Mouse (Mus musculus) ovary, postnatal 36 days (tissue): ENCODE measurements around the gene Desi1.
"Not testable (repeated sequence)": the region's sequence is repeated elsewhere in the genome, so short reads cannot be mapped to it uniquely, and the experiment has no call there.

Experiments
- DNase-seq: peaks from one replicate; pipeline ENCODE4 v3.0.0; 2022; ENCODE audit warnings: low spot score, mixed read lengths

The Desi1 gene

DNA sequence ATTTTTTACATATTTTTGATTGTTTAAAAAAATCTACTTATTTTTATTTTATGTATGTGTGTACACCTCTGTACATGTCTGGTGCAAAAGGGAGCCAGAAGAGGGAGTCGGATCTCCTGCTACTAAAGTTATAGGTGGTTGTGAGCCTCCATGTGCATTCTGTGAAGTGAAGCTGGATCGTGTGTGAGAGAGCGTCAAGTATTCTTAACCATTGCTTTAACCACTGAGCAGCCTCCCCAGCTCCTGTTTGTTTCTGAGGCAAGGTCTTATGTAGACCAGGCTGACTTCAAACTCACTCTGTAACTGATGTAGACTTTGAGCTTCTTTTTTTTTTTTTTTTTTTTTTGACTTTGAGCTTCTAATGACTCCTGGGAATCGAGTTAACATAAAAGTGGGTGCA is 16.2 kb downstream of the Desi1 start:
- no peak for DNase-seq

DNA sequence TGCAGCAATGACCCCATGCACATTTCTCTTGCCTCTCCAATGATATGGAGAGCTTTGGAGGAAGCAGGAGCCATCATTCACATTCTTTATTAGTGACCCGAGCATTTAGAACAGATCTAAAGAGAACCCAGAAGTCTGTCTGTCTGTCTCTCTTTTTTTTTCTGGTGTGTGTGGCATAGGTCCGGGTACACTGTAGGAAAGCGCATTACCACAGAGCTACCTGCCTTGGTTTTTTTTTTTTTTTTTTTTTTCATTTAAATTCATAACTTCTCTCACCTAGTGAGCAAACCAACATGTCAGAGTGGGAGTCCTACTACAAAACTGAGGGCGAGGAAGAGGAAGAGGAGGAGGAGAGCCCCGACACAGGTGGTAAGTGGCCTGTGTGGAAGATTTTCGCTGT is 16.8 kb downstream of the Desi1 start:
- no peak for DNase-seq

DNA sequence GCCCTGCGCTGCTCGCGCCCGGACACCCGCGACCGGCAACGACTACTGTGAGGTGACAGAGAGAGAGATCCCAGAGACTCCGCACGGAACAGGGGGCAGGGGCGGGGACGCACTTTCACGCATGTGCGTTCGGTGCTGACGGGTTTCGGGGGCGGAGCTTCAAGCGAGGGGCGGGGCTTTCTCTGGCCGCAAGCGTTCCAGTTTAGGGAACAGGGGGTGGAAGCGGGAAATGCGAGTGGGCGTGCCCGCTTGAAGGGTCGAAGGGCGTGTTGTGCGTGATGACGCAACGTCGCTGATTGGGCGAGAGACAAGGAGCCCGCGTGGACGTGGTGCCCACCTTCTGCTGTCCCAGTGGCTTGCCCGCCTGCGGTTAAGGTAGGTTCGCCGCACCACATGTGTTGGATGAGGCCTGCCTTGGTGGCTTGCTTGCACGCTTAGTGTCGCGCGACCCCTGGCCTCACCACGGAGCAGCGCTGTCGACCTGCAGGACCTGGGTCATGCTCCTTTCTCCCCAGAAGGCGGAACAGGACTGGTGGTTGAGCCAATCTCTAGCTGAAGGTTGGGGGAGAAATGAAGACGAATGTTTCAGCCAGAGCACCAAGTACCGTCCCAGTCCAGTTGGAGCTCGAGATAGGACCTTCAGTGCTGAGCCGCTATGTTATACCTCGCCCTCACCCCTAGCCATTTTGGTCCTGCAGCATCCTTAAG is 17.4 kb downstream of the Desi1 start:
- peak; percentile 99 for DNase-seq

DNA sequence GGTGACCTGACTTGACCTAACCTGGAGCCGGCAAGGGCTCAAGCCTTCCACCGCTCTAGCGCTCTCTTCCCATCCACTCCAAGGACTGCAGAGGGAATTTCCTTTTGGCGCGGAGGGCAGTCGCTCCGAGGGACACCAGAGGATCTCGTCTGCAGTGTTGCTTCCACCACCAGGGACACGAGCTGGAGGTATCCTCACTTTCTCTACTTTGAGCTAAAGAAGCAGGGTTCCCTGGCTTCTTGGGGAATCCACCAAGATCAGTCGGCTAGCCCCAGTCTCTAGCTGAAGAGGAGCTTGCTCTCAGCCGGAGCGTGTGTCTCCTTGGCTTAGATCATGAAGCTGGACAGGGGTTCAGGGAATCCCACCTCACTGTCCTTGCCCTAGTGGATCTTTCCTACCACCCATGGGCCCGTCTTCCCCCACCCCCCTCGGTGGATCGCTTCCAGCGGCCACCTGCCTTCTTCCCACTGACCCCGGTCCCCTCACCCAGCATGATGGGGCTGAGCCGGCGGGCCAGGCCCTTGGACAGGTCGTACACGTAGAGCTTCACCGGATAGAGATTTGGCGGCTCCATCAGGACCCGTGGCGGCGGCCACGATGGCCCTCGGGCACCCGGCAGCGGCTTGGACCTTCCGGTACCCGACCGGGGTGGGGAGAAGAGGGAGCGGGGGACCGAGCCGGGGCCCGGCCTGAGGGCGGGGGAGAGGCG is 18.1 kb downstream of the Desi1 start:
- peak; percentile 38 for DNase-seq

DNA sequence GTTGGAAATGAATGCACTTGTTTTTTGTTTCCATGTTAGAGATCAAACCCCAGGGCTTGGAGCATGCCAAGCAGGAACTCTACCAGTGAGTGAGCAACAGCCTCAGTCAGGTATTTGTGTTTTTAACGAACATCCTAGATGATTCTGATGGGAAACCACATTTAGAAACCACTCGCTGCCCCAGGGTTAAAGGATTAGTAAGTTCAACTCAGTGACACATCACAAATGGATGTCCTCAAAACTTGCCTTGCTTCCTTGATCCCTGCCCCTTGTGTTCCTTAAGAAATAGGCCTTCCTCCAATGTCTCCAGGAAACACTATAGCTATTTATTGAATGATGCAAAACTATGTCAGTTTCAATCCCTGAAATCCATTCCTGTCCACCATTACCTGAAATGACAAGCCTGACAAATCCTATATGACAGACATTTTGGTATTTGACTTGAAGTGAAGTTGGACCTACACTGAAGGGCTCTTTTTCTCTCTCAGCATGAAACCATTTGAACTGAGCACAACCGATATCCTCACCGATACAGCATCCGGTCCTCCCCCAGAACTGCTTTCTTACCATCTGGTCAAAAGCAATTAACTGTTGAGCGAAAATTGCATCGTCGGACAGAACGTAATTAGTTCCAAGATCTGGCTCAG is 18.8 kb downstream of the Desi1 start:
- no peak for DNase-seq

DNA sequence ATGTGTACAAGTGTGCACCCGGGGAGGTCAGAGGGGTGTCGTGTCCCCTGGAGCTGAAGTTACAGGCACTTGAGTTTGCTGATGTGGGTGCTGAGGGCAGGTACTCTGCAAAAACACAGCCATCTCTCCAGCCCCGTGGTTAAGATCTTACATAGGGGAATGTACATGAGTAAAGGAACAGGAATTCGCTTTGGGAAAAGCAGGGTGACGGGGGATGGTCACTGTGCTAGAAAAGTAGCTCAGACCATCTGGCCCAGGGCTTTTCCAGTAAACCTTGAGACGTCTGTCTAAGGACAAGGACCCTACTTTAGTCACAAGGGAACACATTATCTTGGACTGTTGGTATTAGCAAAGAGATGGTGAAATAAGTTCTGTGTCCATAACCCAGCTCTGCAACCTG is 21.7 kb downstream of the Desi1 start:
- DNase-seq: no peak

DNA sequence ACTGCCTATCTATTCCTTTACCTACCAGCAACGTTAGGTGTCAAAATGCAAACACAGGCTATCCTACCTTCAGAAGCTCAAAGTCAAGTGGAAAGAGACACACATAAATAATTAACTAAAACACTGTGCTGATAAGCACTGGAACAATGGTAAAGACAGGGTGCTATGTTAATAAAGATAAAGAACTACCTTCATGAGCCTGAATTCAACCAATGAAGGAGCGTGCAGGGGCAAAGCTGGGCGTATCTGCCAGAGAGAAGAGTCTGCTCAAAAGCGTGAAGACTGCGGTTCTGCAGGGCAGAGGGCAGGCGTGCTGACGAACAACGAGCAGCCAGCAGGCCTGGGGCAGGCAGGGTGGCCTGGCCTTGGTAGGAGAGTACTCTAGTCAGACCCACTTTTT is 29.4 kb downstream of the Desi1 start:
- DNase-seq: no peak

DNA sequence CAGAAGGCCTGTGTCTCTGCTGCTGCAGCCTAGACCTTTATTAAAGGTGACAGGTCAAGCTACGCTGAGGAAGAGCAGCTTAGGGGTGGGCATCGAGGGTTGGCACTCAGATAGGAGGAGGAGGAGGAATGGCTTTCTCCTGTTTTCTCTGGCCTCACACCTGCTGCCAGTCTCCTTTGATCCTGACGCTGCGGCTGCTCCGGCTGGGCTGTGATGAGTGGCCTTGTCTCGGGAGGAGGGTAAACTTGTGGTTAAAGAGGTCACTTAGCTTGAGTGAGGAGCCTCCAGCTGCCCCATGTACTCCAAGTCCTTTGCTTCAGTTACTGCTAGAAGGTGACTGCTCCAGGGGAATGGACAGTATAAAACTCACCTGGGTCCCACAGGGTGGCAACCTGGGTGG is 39.7 kb downstream of the Desi1 start:
- DNase-seq: no peak

DNA sequence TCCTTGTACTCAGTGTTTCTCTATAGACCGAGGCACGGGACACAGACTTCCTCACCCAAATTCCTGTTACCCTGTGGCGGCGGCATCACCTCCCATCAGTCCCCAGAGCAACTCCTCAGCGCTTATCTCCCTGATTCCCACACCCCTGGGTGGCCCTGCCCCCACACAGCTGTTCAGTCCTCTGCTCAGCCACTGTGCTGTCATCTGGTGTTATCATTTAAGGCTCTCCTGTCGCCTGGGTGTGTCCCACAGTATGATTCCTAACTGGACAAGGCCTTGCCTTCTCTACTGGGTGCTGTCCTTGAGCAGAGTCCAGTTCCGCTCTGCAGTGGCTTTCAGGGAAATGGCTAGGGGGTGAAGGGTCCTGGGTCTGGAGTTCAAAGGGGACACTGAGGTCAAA is 43.1 kb downstream of the Desi1 start:
- no peak for DNase-seq

DNA sequence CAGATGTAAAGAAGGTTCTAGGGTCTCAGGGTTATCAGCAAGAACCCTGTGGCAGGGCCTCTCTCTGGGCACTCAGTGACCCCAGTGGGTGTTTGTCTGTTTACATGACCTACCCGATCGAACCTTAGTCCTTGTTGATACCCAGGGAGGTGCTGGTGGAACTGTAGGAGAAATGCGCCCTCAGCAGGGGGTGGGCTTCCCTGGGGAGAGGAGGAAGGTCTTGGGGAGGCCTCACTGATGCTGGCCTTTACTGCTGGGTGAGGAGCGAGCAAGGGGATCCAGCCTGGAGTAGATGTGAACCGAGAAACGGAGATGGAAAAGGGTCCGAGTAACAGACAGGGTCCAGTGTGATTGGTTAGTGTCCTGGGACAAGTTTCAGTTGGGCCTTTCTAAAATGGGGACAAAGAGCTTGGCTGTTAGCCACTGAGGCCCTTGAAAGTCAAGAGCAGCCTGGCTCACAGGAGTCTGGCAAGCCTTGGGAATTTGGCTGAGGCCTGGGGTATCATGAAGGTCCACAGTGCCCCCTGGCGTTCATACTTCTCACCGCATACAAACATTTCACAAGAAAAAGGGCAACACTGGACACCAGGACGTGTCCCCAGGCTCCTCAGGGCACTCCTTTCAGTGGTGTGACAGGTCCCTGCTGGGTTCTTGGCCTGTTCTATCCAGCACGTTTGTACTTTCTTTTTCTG is 44.1 kb downstream of the Desi1 start:
- DNase-seq: peak; percentile 81

DNA sequence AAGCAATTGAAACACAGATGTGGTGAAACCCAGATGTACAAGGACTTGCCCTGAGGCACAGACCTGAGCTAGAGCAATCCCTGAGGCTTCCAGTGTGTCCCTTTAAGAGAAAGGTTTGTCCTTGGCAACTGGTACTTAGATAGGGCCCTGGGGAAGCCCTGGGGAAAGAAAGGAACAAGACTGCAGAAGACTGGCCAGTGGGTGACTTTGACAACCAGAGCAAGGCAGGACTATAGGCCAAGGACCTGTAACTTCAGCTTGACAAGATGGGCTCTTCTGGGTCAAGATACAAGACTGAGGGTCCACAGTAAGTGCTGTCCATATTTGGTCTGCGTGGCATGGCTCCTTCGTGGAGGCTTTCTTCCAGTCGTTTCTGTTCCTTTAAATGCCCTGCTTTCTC is 46.0 kb downstream of the Desi1 start, which contains the start of gene Xrcc6:
TSS of gene Xrcc6 (plus strand) at position 190 of the 400 bp plus-strand sequence.
- DNase-seq: no peak

DNA sequence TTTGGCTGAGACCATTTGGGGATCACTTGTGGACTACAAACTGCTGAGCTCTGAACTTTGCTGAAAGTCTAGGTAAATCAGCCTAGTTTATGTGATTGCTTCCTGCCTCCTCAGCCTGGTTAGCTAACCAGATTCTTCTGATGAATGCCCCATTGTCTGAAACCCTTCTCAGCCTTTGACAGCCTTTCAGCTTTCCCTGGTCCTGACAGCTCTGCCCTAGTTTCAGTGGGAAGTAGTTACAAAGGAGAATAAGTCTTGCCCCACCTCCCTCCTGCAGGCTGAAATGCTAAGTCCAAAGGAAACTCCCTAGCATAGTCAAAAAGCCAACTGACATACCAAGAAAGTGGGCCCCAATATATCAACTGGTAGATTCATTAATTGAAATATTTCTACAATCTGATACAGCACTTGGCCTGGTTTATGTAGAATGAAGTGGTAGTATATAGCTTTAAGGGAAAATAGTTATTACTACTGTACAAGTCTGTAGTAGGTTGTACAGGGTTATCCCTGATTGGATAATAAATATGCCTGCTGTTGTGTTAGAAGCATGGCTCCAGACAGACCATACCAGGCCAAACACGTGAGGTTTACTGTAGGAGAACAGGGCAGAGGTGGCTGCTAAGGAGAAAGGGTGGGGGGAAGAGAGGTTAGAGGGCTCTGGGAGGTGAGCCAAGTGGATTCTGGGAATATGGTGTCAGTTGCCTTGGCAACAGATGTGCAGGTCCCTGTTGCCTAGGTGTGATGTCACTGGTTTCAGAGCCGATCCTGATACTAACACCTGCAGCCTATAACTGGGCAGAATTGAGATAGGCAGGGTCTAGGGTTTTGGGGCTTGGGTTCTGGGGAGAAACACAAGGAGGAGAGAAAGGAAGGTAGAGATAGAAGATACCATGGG is 48.1 kb downstream of the Desi1 start:
- DNase-seq: no peak

DNA sequence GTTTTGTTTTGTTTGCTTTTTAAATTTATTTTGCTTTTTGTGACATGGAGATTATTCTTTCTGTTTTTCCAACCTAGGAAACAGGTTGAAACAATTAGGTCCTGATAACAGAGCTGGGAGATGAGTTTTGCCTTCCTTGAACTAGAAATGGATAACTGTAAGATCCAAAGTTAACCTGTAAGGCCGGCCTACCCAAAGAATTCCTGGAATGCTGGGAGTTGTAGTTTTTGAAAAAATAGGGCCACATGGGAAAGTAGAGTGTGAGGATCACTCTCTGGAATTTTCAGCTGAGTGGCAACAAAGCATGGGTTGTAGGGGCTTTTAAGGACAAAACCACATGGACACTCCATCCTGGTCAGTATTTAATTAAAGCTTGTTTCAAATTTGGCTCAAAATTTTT is 51.5 kb downstream of the Desi1 start:
- no peak for DNase-seq

DNA sequence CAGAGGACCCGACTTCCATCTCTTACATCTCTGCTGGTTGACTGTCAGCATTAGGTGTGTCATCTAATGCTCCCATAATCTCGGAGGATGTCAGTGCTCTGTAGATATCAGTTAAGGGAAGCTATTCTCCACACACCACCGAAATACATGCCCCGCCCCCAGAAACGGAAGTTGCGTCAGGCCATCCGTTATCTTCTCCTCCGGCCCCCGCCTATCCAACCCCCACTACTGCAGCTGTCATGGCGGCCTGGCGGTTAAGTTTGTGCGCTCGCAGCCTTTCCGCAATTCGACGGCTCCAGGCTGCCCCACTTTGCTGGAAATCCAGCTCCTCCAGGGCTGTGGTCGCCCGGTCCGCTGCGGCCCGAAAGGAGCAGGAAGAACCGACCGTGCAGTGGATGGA is 53.3 kb downstream of the Desi1 start, which contains the start of gene 1700029P11Rik:
TSS of gene 1700029P11Rik (plus strand) at position 220 of the 400 bp plus-strand sequence.
- DNase-seq: no peak

DNA sequence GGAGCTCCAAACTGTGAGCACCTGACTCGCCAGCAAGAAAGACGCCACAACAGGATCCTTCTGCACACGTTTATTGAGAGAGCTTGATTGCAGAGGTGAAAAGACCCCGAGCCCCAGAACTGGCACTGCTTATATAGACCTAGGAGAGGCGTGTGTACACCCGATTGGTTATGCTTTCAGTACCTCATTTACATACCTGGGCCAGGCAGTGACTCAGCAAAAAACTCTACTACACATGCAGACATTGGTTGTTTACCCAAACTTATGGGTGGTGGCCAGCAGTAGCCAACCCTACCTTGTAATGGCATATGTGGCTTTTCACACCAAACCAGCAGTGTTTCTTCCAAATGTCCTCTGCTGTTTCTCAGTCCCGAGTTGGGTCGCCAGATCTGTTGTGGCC is 58.5 kb downstream of the Desi1 start:
- not testable (repeated sequence) for DNase-seq

DNA sequence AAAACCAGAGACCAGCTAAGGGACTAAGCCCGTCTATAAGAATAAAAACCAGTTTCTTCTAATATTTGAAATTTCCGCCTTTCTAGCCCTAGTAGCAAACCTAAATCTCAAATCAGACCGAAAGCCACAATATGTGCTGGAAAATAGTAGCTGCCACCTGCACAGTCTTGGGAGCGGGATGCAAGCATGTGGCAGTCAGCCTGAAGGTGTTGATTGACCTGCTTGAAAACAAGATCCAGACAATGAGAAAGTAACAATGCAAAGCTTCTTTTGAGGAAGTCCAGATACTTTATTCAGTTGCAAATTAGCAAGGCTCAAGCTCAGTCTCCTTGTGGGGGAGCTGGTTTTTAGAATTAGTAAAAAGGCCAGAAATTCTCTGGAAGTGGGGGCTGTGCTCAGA is 63.2 kb downstream of the Desi1 start:
- DNase-seq: not testable (repeated sequence)

DNA sequence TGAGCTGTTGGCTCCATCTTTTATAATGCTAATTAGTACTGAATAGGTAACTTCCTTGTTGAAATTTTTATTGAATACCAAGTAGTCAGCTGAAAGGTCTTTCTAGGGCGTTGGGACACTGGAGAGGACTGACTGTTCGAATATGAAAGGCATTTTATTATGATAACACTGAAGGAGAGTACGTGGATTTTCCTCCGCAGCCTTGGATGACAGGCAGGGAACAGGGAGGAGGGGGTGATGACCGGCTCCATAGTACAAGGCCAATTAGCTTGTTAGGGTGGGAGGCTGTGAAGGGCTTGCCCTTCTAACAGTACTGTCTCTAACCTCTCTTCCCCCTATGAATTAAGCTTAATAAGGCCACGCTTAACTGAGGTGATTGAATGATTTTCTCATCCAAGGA is 64.0 kb downstream of the Desi1 start:
- not testable (repeated sequence) for DNase-seq

DNA sequence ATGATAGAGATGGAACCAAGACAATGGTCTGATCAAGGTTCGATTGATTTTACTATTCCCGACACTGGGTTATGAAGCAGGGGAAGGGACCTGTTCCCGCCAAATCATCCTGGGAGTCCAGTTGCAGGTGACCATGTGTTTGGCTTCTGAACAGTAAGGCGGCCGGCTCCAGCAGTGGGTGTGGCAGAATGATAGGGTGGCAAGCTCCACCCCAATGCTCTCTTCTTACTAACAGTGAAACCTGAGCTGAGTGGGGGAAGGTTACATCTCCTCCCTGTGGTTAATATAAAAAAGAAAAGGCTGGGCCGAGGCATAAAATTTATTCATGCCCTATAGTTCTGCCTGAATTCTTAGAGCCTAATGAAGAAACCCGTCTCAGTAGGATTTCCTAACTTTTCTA is 64.5 kb downstream of the Desi1 start:
- DNase-seq: no peak

DNA sequence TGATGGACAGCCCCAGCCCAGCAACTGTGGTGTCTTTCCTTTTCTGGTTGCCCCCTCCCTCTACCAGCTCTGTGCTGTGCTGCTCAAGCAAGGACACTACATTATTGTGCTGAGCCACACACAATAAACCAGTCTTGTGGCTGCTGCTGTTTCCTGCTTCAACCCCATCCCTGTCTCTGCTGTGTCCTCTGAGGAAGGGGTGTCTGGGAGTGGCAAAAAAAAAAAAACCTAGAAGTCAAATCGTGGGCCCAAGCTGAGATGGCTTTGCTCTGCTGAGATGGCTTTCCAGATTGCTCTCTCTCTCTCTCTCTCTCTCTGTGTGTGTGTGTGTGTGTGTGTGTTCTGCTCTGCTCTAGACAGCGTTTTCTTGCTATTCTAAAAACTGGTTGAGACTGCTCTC is 65.2 kb downstream of the Desi1 start:
- DNase-seq: no peak

DNA sequence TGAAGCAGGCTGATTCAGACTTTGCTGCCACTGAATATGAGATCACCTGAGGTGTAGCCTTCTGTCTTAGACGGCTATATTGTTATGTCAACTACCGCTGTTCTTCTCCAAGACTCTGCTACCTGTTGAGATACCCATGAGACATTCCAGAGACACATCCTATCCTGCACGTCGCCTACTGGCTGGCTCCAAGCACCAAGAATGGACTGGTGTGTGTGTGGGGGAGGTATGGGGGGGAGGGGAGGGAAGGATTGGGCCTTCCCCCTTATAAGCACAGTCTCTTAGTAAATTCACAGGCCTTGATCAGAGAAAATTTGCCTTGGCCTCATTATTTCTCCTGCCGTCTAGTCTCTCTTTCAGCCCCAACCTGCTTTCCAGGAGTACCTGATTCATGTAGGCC is 65.8 kb downstream of the Desi1 start:
- DNase-seq: no peak

DNA sequence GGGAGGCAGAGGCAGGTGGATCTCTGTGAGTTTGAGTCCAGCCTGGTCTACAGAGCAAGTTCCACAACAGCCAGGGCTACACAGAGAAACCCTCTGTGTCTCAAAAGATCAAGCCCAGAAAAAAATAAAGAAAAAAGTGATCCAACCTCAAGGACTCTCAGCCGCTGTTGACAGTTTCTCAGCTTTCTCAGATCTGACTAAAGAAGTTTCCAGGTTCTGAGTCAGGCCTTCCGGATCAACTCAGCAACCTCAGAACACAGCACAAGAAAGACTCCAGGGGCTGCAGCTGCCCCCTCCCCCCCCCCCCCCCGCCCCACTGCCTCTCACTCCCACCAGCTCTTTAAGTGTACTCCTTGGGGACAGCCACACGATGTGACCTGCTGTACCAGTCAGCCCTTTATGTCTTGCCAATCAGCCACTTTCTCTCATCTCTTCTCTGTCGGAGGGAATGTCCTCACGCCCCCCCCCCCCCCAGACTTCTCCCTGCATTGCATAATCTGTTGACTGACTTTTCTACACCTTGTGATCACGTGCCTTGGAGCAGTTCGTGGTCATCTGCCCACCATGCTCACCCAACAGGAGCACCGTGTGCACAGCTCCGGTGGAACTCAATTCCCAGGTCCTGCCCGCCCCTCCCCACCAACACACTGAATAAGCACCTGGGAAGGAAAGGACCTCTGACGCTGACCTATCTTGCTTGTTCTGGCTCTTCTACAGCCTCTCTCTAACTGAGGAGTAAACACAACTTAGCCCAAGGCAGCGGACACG is 67.4 kb downstream of the Desi1 start:
- no peak for DNase-seq
